Mouse (Mus musculus): ENCODE data around the gene Sash3.

DNA sequence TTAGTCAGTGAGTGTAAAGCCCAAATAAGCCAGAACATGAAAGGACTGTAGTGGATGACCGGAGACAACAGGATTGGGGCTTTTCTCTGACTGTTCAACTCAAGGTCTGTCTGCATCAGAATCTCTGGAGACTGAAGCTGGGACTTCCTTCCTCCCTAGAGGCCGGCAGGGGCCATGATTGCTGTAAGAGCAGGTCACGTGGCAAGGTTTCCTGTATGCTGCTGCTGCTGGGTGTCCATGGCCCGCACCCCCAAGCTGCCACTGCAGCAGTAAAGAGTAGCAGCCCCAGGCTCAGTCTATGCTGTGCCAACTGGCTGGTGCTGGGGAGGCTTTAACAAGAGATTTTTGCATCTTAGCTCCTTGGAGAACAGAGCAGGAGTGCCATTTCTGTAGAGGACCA, at the start of gene Sash3:
- no peak for TF ChIP-seq SMC3 (IDR thresholded peaks at IDR 0.05; ENCODE audit: low read depth, low read length)
- no peak for TF ChIP-seq TCF12 (IDR thresholded peaks at IDR 0.05; ENCODE audit: low read depth, low read length)
- no peak for TF ChIP-seq EP300 (IDR thresholded peaks at IDR 0.05; ENCODE audit: low read depth in 1 of 2, low read length in 2 of 2)
- TF ChIP-seq ZMIZ1 (IDR thresholded peaks at IDR 0.05; ENCODE audit: low read depth, low read length), result no peak
- TF ChIP-seq MAX (IDR thresholded peaks at IDR 0.05; ENCODE audit: low read length), result no peak
- TF ChIP-seq POLR2A (IDR thresholded peaks at IDR 0.05; ENCODE audit: control insufficient read depth in 1 of 2, insufficient read depth in 1 of 2, low read depth in 1 of 2, low read length in 2 of 2, poor library complexity in 1 of 2), result no peak
- TF ChIP-seq CHD1 (IDR thresholded peaks at IDR 0.05; ENCODE audit: low read depth, low read length), result no peak
